Mouse (Mus musculus) liver, embryonic 13.5 days (tissue): ENCODE results near the gene Mmrn2. TPM values are rescaled to one million over a fixed set of nuclear protein-coding genes. Genes with fewer than 3 reads are reported as not detected.

Source experiments
- ATAC-seq: fragments of 200-750 bp; cut with Nextera tagmentation; 2 replicates; pipeline ENCODE4 v1.8.0; 2017; ENCODE audit warnings: low read depth, mild to moderate bottlenecking, moderate number of reproducible peaks, moderate library complexity
- DNase-seq: peaks from one replicate; pipeline ENCODE4 v3.0.0; 2022
- H3K27ac ChIP-seq: fragments of 300-500 bp; sonication (generic); 2 replicates; pipeline ENCODE4 v1.5.1; 2015; ENCODE audit warnings: moderate library complexity, mild to moderate bottlenecking, inconsistent platforms
- H3K27me3 ChIP-seq: fragments of 300-500 bp; sonication (generic); 2 replicates; pipeline ENCODE4 v1.6.1; 2015; ENCODE audit warnings: mild to moderate bottlenecking, inconsistent platforms
- H3K36me3 ChIP-seq: fragments of 300-500 bp; sonication (generic); 2 replicates; pipeline ENCODE4 v1.6.1; 2015; ENCODE audit warnings: mild to moderate bottlenecking, inconsistent platforms
- H3K4me1 ChIP-seq: fragments of 300-500 bp; sonication (generic); replicated peaks from 2 replicates; pipeline ENCODE4 v1.6.1; 2015; ENCODE audit warnings: inconsistent platforms
- H3K4me2 ChIP-seq: fragments of 300-500 bp; sonication (generic); 2 replicates; pipeline ENCODE4 v1.6.1; 2015; ENCODE audit warnings: inconsistent platforms, mild to moderate bottlenecking, moderate library complexity
- H3K4me3 ChIP-seq: fragments of 300-500 bp; sonication (generic); replicated peaks from 2 replicates; pipeline ENCODE4 v1.5.1; 2015; ENCODE audit warnings: mild to moderate bottlenecking, inconsistent platforms
- H3K9ac ChIP-seq: fragments of 300-500 bp; sonication (generic); 2 replicates; pipeline ENCODE4 v1.6.1; 2015; ENCODE audit warnings: mild to moderate bottlenecking, inconsistent platforms
- H3K9me3 ChIP-seq: fragments of 300-500 bp; sonication (generic); replicated peaks from 2 replicates; pipeline ENCODE4 v1.6.1; 2016; ENCODE audit warnings: inconsistent platforms
- WGBS: fragments of 180-500 bp; shearing (Covaris S2); methylation state at CpG from one replicate; pipeline ENCODE4 v1.1.7; 2015; ENCODE audit not compliant: insufficient replicate concordance; 5-methylcytosine and 5-hydroxymethylcytosine counted together
- polyA plus RNA-seq: library from polyadenylated mRNA; unstranded; fragments of >200 nt; fragmentation: Nextera tagmentation; extraction: Ambion mirVana; gene quantifications from 2 replicates; pipeline ENCODE4 v1.2.1, GENCODE M21; 2015

Gene Mmrn2
- polyA plus RNA-seq, 1 experiment from 2014 or later = 2.6 TPM

GRCm38 (mm10) chr14:34375941-34376340 is 676 bp downstream of the Mmrn2 start:
- no peak for DNase-seq
- Histone ChIP-seq H3K9me3 (no peaks in the 10 kb centered on the region), H3K27me3 (no peaks in the 10 kb centered on the region), H3K4me3 (0 out of 2 replicates have a peak overlapping the region, but pooled peaks have one; percentile 15), H3K4me1 (0 out of 2 replicates have a peak, but pooled peaks cover 3% of the 10 kb centered on the region), H3K27ac (no peak overlapping the region), H3K9ac (no peak overlapping the region), H3K4me2 (peak overlapping the region; percentile 10; the same call in 1 of the 2 replicates), H3K36me3 (no peaks in the 10 kb centered on the region)
- ATAC-seq = no peak
- WGBS = 80% methylated on average over 5 of the region's 5 CpGs

GRCm38 (mm10) chr14:34377121-34377520 is 1.9 kb downstream of the Mmrn2 start:
- no peak for ATAC-seq
- Histone ChIP-seq H3K9ac (no peak overlapping the region), H3K36me3 (no peaks in the 10 kb centered on the region), H3K4me1 (0 out of 2 replicates have a peak, but pooled peaks cover 3% of the 10 kb centered on the region), H3K27me3 (no peaks in the 10 kb centered on the region), H3K9me3 (no peaks in the 10 kb centered on the region), H3K4me2 (no peak overlapping the region), H3K27ac (no peak overlapping the region), H3K4me3 (peak overlapping the region; percentile 4; the same call in 1 of the 2 replicates)
- DNase-seq = no peak
- WGBS = 45% methylated on average over 4 of the region's 4 CpGs

- Histone ChIP-seq H3K27me3 (no peaks in the 10 kb centered on the region), H3K36me3 (no peaks in the 10 kb centered on the region), H3K9me3 (no peaks in the 10 kb centered on the region), H3K4me3 (no peak overlapping the region), H3K4me2 (no peak overlapping the region), H3K9ac (no peak overlapping the region), H3K27ac (no peak overlapping the region), H3K4me1 (0 out of 2 replicates have a peak, but pooled peaks cover 3% of the 10 kb centered on the region)
- ATAC-seq = no peak
- no peak for DNase-seq
- 61% methylated on average over 11 of the region's 11 CpGs for WGBS
These were observed 3.5 kb downstream of the Mmrn2 start for GRCm38 (mm10) chr14:34378560-34379331.

- Histone ChIP-seq H3K9me3 (no peaks in the 10 kb centered on the region), H3K27me3 (no peaks in the 10 kb centered on the region), H3K27ac (no peak overlapping the region), H3K36me3 (no peaks in the 10 kb centered on the region), H3K4me1 (no peaks in the 10 kb centered on the region), H3K9ac (no peak overlapping the region), H3K4me2 (no peak overlapping the region), H3K4me3 (no peak overlapping the region)
- 71% methylated on average over 9 of the region's 9 CpGs for WGBS
- ATAC-seq (no peak), DNase-seq (no peak)
These were observed 7.8 kb downstream of the Mmrn2 start for GRCm38 (mm10) chr14:34382921-34383704.

- no peaks in the 10 kb centered on the region for H3K9me3 ChIP-seq
- 62% methylated on average over 4 of the region's 4 CpGs for WGBS
- H3K27me3 ChIP-seq = no peaks in the 10 kb centered on the region
- H3K4me3 ChIP-seq = no peak overlapping the region
- ATAC-seq (no peak), DNase-seq (no peak)
- H3K9ac ChIP-seq = no peak overlapping the region
- H3K27ac ChIP-seq = no peak overlapping the region
- no peak overlapping the region for H3K4me2 ChIP-seq
- no peaks in the 10 kb centered on the region for H3K36me3 ChIP-seq
- no peaks in the 10 kb centered on the region for H3K4me1 ChIP-seq
These were observed 18.0 kb downstream of the Mmrn2 start for GRCm38 (mm10) chr14:34393295-34393694.

- no peak overlapping the region for H3K4me2 ChIP-seq
- H3K9ac ChIP-seq = no peak overlapping the region
- no peaks in the 10 kb centered on the region for H3K9me3 ChIP-seq
- no peak overlapping the region for H3K27ac ChIP-seq
- no peaks in the 10 kb centered on the region for H3K36me3 ChIP-seq
- WGBS = 86% methylated on average over 5 of the region's 5 CpGs
- H3K4me1 ChIP-seq = no peaks in the 10 kb centered on the region
- ATAC-seq (no peak), DNase-seq (no peak)
- H3K27me3 ChIP-seq = no peaks in the 10 kb centered on the region
- no peak overlapping the region for H3K4me3 ChIP-seq
These were observed 22.6 kb downstream of the Mmrn2 start for GRCm38 (mm10) chr14:34397871-34398270.

GRCm38 (mm10) chr14:34398901-34399300 is 23.6 kb downstream of the Mmrn2 start:
- Histone ChIP-seq H3K4me1 (no peaks in the 10 kb centered on the region), H3K9me3 (no peaks in the 10 kb centered on the region), H3K36me3 (no peaks in the 10 kb centered on the region), H3K27ac (no peak overlapping the region), H3K4me2 (no peak overlapping the region), H3K4me3 (no peak overlapping the region), H3K9ac (no peak overlapping the region), H3K27me3 (no peaks in the 10 kb centered on the region)
- 77% methylated on average over 21 of the region's 21 CpGs for WGBS
- DNase-seq (no peak), ATAC-seq (no peak)

GRCm38 (mm10) chr14:34399301-34399700 is 24.0 kb downstream of the Mmrn2 start:
- H3K36me3 ChIP-seq = no peaks in the 10 kb centered on the region

GRCm38 (mm10) chr14:34400021-34400420 is 24.8 kb downstream of the Mmrn2 start:
- Histone ChIP-seq H3K4me1 (no peaks in the 10 kb centered on the region), H3K27ac (no peak overlapping the region), H3K36me3 (no peaks in the 10 kb centered on the region), H3K9ac (no peak overlapping the region), H3K4me3 (no peak overlapping the region), H3K27me3 (no peaks in the 10 kb centered on the region), H3K9me3 (no peaks in the 10 kb centered on the region), H3K4me2 (no peak overlapping the region)
- ATAC-seq (no peak), DNase-seq (no peak)
- 75% methylated on average over 3 of the region's 3 CpGs for WGBS

More at GRCm38 (mm10) chr14:34399301-34399700, 24.0 kb downstream of the Mmrn2 start:
- no peak overlapping the region for H3K9ac ChIP-seq
- 72% methylated on average over 6 of the region's 6 CpGs for WGBS
- no peaks in the 10 kb centered on the region for H3K27me3 ChIP-seq
- DNase-seq (no peak), ATAC-seq (no peak)
- no peak overlapping the region for H3K4me3 ChIP-seq
- H3K27ac ChIP-seq = no peak overlapping the region
- no peaks in the 10 kb centered on the region for H3K9me3 ChIP-seq
- H3K4me1 ChIP-seq = no peaks in the 10 kb centered on the region
- H3K4me2 ChIP-seq = no peak overlapping the region

- H3K4me1 ChIP-seq = no peaks in the 10 kb centered on the region
- H3K9ac ChIP-seq = no peak overlapping the region
- H3K4me2 ChIP-seq = no peak overlapping the region
- DNase-seq = peak; percentile 55
- no peaks in the 10 kb centered on the region for H3K36me3 ChIP-seq
- 23% methylated on average over 6 of the region's 6 CpGs for WGBS
- no peak for ATAC-seq
- no peak overlapping the region for H3K4me3 ChIP-seq
- no peak overlapping the region for H3K27ac ChIP-seq
- H3K9me3 ChIP-seq = no peaks in the 10 kb centered on the region
- H3K27me3 ChIP-seq = no peaks in the 10 kb centered on the region
These were observed 25.9 kb downstream of the Mmrn2 start for GRCm38 (mm10) chr14:34401135-34401534.

- Histone ChIP-seq H3K4me1 (no peaks in the 10 kb centered on the region), H3K27me3 (no peaks in the 10 kb centered on the region), H3K36me3 (peaks cover 7% of the 10 kb centered on the region; the same call in 1 of the 2 replicates), H3K4me3 (no peak overlapping the region), H3K4me2 (no peak overlapping the region), H3K27ac (no peak overlapping the region), H3K9ac (no peak overlapping the region), H3K9me3 (no peaks in the 10 kb centered on the region)
- 62% methylated on average over 8 of the region's 8 CpGs for WGBS
- no peak for ATAC-seq
- DNase-seq = no peak
These were observed 27.6 kb downstream of the Mmrn2 start for GRCm38 (mm10) chr14:34402871-34403270.
